Mouse (Mus musculus) heart, adult 8-10 months (tissue): ENCODE measurements at regions not wholly inside any gene's neighbourhood (a gene's known extent, or its start where the extent isn't known, plus 50 kb on each side); places are given as distances from the start of the nearest gene placed in this dataset.
A peak's percentile ranks its signal among the peaks of the same experiment; 100 is the strongest.

Source experiments
- DNase-seq: peaks from one replicate; pipeline ENCODE4 v3.0.0; 2022; ENCODE audit warnings: low spot score

DNA sequence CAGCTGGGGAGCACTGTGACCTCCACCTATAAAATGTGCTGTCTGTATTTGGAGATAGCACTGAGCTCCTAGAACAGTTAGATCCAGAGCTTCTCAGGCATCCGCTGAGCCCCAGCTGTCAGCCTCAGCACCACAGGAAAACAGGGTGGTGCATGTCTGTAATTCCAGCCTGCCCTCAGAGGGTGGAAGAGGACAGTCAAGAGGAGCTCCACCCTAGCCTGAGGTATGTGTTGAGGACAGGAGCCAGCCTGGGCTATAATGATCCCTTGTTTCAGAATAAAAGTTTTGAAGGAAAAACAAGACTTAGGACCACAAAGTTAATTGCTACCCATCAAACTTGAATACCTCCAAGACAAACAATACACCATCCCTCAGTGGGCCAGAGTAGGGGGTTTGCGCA lies 139.8 kb upstream of the Gm765 start:
- DNase-seq, result peak; percentile 0

DNA sequence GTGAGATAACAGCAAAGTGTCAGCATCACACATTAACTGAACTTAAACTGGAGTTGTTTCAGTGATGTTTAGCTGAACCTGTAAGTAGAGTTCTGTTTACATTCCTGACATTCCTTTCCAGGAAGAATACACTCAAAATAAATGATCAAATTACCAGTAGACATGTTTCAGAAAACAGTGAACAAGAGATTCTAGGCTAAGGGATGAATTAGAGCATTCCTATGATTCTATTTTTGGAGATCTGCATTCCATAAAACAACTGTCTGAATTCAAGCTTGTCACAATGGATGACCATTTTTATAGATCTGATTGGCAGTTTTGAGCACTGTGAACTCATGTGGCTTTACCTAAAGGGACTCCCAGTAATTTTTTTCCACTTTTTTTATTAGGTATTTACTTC lies 125.0 kb upstream of the Gm765 start:
- no peak for DNase-seq

DNA sequence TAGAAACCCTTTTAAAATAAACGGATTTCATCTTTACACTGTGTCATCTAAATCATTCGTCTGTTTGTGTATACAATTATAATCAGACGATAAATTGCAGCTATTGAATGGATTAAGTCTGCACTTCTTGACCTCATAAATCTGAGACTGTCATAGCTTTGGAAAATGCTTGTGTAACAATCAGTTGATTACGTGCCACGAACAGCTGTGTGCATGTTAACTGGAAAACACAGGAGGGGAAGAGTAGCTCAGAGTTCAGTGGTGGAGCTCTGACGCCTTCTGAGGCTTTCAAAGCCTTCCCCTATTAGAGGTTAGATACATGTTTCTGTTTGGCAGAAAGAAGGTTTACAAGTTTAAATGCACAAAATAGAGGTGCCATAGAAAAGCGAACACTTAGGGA lies 109.7 kb upstream of the Gm765 start:
- DNase-seq, result no peak

DNA sequence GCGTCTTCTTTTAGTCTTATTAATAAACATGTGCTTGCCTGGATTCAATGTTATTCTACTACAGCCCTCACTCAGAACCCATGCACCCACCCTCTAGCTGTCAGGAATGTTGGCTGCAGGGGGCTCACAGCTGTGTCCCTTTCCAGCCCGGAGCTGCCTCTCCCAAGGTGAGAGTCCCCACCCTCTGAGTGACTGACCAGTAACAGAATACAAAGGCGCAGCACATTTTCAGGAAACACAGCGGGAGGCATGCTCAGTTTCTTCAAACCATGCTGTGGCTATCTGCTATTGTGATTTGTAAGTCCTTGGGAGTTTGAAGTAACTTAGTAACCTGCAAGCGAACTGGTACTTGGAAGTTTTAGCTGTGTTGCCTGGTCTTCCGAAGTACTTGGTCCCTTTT lies 93.1 kb upstream of the Gm765 start:
- no peak for DNase-seq

DNA sequence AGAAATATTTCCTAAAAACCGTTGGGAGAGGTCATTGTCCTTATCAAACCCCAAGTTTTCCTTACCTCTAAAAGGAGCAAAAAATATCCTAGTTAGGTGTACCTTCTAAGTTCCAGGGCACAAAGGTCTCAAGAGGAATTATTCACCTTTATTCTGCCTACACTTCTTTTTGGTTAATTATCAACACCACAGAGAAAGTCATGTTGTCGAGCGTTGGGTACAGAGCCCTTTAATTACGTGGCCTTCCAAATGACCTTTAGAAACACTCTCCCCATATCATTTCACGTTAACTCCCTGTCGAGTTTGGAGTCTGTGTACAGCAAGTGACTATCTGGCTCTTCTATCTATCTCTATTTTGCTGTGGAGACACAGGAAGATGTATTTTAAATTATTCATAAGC lies 90.7 kb upstream of the Gm765 start:
- no peak for DNase-seq

DNA sequence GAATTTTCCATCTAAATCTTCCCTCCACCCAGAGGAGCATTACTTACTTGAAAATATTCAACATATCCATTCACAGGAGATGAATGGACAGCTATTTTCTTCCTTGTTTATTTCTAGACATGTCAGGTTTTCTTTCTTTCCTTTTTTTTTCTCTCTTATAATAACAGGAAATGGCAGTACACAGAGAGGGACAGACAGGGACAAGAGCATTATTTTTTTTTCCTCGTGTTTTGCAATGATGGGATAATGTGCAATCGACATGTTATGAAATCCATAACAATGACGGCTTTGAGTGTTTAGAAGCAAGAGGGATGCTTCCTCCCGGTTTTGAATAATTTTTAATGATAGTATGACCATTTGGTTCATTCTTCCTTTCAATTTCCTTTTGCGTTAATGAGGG lies 86.6 kb upstream of the Gm765 start:
- DNase-seq, result no peak

DNA sequence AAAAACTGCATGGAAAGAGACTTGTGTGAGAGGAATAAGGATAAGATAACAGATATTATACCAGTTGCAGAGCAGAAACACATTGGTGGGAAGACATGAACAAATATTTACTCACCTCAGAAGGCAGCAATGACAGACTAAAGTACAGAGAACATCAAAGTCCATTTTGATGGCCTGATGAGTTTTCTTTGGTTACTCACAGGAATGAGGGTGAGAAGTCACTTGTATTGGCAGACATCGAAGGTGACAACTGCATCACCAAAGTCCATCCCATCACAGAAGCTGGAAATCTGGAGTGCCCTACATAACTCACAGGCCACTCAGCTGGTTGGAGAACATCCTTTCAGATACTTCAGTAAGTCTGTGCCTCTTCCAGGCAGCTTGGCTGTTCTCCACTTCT lies 60.1 kb upstream of the Gm765 start:
- no peak for DNase-seq

DNA sequence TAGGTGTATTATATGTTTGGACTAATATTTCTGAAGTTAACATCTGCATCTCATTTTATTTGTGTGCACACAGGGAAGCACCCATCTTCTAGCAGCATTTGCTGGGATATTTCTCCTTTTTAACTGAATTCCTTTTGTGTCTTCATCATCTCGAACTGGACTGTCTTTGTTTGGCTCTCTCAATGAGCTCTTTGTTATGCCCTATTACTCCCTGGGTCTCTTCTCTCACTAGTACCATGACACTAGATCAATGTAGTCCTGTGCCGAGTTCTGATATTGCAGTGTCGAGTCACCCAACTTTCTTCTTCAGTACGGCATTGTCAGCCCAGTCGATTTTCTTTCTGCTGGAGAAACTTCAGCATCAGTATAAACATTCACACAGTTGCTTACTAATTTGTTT lies 52.0 kb upstream of the Gm765 start:
- DNase-seq, result no peak
